Mouse (Mus musculus) MEL (cell line): ENCODE measurements around the gene Aunip. TPM values are rescaled to one million over a fixed set of nuclear protein-coding genes. Genes with fewer than 3 reads are reported as not detected.

Experiments used
- DNase-seq: peaks from one replicate; pipeline ENCODE4 v3.0.0; 2011; ENCODE audit warnings: low read depth, low spot score
- H3K27ac ChIP-seq: 2 replicates; pipeline ENCODE4 v1.5.1; 2012; ENCODE audit warnings: low read depth, mild to moderate bottlenecking, control low read depth, low read length, moderate library complexity; ENCODE audit not compliant: control insufficient read depth
- H3K27me3 ChIP-seq, 2 experiments: fragments of 150-350 bp in 1 of 2; sonication (generic) in 1 of 2; 2 replicates each; pipeline ENCODE4 v1.6.1; 2012; ENCODE audit warnings: low read length in 2 of 2, mild to moderate bottlenecking in 2 of 2, improper control_type of control experiment in 1 of 2, moderate library complexity in 1 of 2; ENCODE audit not compliant: insufficient read depth in 2 of 2, control insufficient read depth in 1 of 2
- H3K36me3 ChIP-seq, 2 experiments: 2 replicates each; pipeline ENCODE4 v1.6.1; 2012 to 2014; ENCODE audit warnings: low read length in 2 of 2, improper control_type of control experiment in 1 of 2, inconsistent platforms in 1 of 2, mild to moderate bottlenecking in 1 of 2; ENCODE audit not compliant: insufficient read depth in 2 of 2, control insufficient read depth in 1 of 2
- H3K4me1 ChIP-seq, 2 experiments: fragments of 150-350 bp in 1 of 2; sonication (generic) in 1 of 2; 2 replicates each; pipeline ENCODE4 v1.6.1; 2012; ENCODE audit warnings: low read length in 2 of 2, improper control_type of control experiment in 1 of 2, mild to moderate bottlenecking in 1 of 2; ENCODE audit not compliant: insufficient read depth in 2 of 2, control insufficient read depth in 1 of 2
- H3K4me3 ChIP-seq, 2 experiments: fragments of 150-350 bp in 1 of 2; sonication (generic) in 1 of 2; 2 replicates each; pipeline ENCODE4 v1.5.1; 2012; ENCODE audit warnings: low read depth in 2 of 2, low read length in 2 of 2, mild to moderate bottlenecking in 2 of 2, moderate library complexity in 2 of 2, control low read depth in 1 of 2, improper control_type of control experiment in 1 of 2; ENCODE audit not compliant: control insufficient read depth in 1 of 2, insufficient read depth in 1 of 2
- H3K79me2 ChIP-seq: 2 replicates; pipeline ENCODE4 v1.6.1; 2012; ENCODE audit warnings: mild to moderate bottlenecking, low read length, moderate library complexity; ENCODE audit not compliant: control insufficient read depth, poor library complexity, insufficient read depth
- H3K9ac ChIP-seq: 2 replicates; pipeline ENCODE4 v1.6.1; 2012; ENCODE audit warnings: low read depth, mild to moderate bottlenecking, control low read depth, low read length, moderate library complexity; ENCODE audit not compliant: control insufficient read depth, poor library complexity, severe bottlenecking
- H3K9me3 ChIP-seq: fragments of 150-350 bp; sonication (generic); replicated peaks from 2 replicates; pipeline ENCODE4 v1.6.1; 2012; ENCODE audit warnings: mild to moderate bottlenecking, low read length, improper control_type of control experiment, moderate library complexity; ENCODE audit not compliant: insufficient read depth
- CHD2 ChIP-seq: IDR thresholded peaks from 2 replicates; pipeline ENCODE4 v1.6.1; 2011; ENCODE audit warnings: low read length, improper control_type of control experiment
- CTCF ChIP-seq, 3 experiments: IDR thresholded peaks in 2 of 3; conservative IDR thresholded peaks in 1 of 3; 2 replicates each; pipeline ENCODE4 v1.5.1; 2011 to 2012; ENCODE audit warnings: low read length in 3 of 3, low read depth in 2 of 3, mild to moderate bottlenecking in 2 of 3, improper control_type of control experiment in 1 of 3, inconsistent platforms in 1 of 3, mixed read lengths in 1 of 3, moderate library complexity in 1 of 3; ENCODE audit not compliant: control insufficient read depth in 1 of 3, insufficient read depth in 1 of 3, poor library complexity in 1 of 3, severe bottlenecking in 1 of 3
- EP300 ChIP-seq, 2 experiments: IDR thresholded peaks; 2 replicates each; pipeline ENCODE4 v1.6.1; 2011; ENCODE audit warnings: improper control_type of control experiment in 2 of 2, low read length in 2 of 2, low read depth in 1 of 2, mild to moderate bottlenecking in 1 of 2
- ETS1 ChIP-seq: IDR thresholded peaks from 2 replicates; pipeline ENCODE4 v1.6.1; 2012; ENCODE audit warnings: low read depth, mild to moderate bottlenecking, inconsistent platforms, low read length, improper control_type of control experiment, moderate library complexity
- GABPA ChIP-seq: IDR thresholded peaks from 2 replicates; pipeline ENCODE4 v1.6.1; 2012; ENCODE audit warnings: low read depth, mild to moderate bottlenecking, inconsistent platforms, low read length, improper control_type of control experiment, moderate library complexity
- GATA1 ChIP-seq: IDR thresholded peaks from 2 replicates; pipeline ENCODE4 v1.6.1; 2011; ENCODE audit warnings: low read depth, low read length, improper control_type of control experiment
- JUND ChIP-seq: IDR thresholded peaks from 2 replicates; pipeline ENCODE4 v1.6.1; 2011; ENCODE audit warnings: low read depth, mild to moderate bottlenecking, improper control_type of control experiment, low read length
- KAT2A ChIP-seq: conservative IDR thresholded peaks from 2 replicates; pipeline ENCODE4 v1.6.1; 2012; ENCODE audit warnings: low read depth, low read length, improper control_type of control experiment, inconsistent platforms
- MAFK ChIP-seq: IDR thresholded peaks from 2 replicates; pipeline ENCODE4 v1.6.1; 2011; ENCODE audit warnings: low read depth, mild to moderate bottlenecking, low read length, improper control_type of control experiment, borderline replicate concordance
- MAX ChIP-seq: IDR thresholded peaks from 2 replicates; pipeline ENCODE4 v1.6.1; 2011; ENCODE audit warnings: low read length, improper control_type of control experiment
- MAZ ChIP-seq: IDR thresholded peaks from 2 replicates; pipeline ENCODE4 v1.6.1; 2012; ENCODE audit warnings: low read depth, mild to moderate bottlenecking, inconsistent platforms, low read length, improper control_type of control experiment
- MEF2A ChIP-seq: IDR thresholded peaks from 2 replicates; pipeline ENCODE4 v1.6.1; 2014; ENCODE audit warnings: low read depth, mild to moderate bottlenecking, inconsistent platforms, low read length, improper control_type of control experiment; ENCODE audit not compliant: poor library complexity, insufficient replicate concordance, severe bottlenecking; ENCODE audit errors: extremely low read depth
- MYB ChIP-seq: IDR thresholded peaks from 2 replicates; pipeline ENCODE4 v1.6.1; 2011; ENCODE audit warnings: mild to moderate bottlenecking, low read depth, low read length, improper control_type of control experiment
- MYC ChIP-seq: IDR thresholded peaks from 2 replicates; pipeline ENCODE4 v1.6.1; 2011; ENCODE audit warnings: low read depth, mild to moderate bottlenecking, low read length, improper control_type of control experiment, moderate library complexity
- NRF1 ChIP-seq: IDR thresholded peaks from 2 replicates; pipeline ENCODE4 v1.6.1; 2014; ENCODE audit warnings: low read depth, mild to moderate bottlenecking, inconsistent platforms, low read length, improper control_type of control experiment, moderate library complexity; ENCODE audit not compliant: poor library complexity, insufficient read depth, severe bottlenecking
- POLR2A ChIP-seq, 2 experiments: IDR thresholded peaks; 2 replicates each; pipeline ENCODE4 v1.6.1; 2011 to 2012; ENCODE audit warnings: low read length in 2 of 2, mild to moderate bottlenecking in 2 of 2, control low read depth in 1 of 2, improper control_type of control experiment in 1 of 2, low read depth in 1 of 2, moderate library complexity in 1 of 2; ENCODE audit not compliant: control insufficient read depth in 1 of 2, insufficient read depth in 1 of 2, poor library complexity in 1 of 2
- RAD21 ChIP-seq: IDR thresholded peaks from 2 replicates; pipeline ENCODE4 v1.6.1; 2011; ENCODE audit warnings: mild to moderate bottlenecking, low read depth, low read length, improper control_type of control experiment
- RCOR1 ChIP-seq: IDR thresholded peaks from 2 replicates; pipeline ENCODE4 v1.6.1; 2012; ENCODE audit warnings: low read depth, mild to moderate bottlenecking, inconsistent platforms, low read length, improper control_type of control experiment
- SIN3A ChIP-seq: IDR thresholded peaks from 2 replicates; pipeline ENCODE4 v1.6.1; 2012; ENCODE audit warnings: low read length, improper control_type of control experiment, inconsistent platforms
- SMC3 ChIP-seq: IDR thresholded peaks from 2 replicates; pipeline ENCODE4 v1.6.1; 2011; ENCODE audit warnings: low read depth, low read length, improper control_type of control experiment
- TBP ChIP-seq: IDR thresholded peaks from 2 replicates; pipeline ENCODE4 v1.8.0; 2011; ENCODE audit warnings: low read depth, low read length, improper control_type of control experiment
- USF2 ChIP-seq, 2 experiments: IDR thresholded peaks; 2 replicates each; pipeline ENCODE4 v1.6.1; 2011 to 2012; ENCODE audit warnings: improper control_type of control experiment in 2 of 2, low read length in 2 of 2, borderline replicate concordance in 1 of 2, inconsistent platforms in 1 of 2, low read depth in 1 of 2, mild to moderate bottlenecking in 1 of 2; ENCODE audit not compliant: insufficient read depth in 1 of 2
- ZC3H11A ChIP-seq: IDR thresholded peaks from 2 replicates; pipeline ENCODE4 v1.6.1; 2012; ENCODE audit warnings: low read depth, mild to moderate bottlenecking, inconsistent platforms, low read length, improper control_type of control experiment
- polyA plus RNA-seq, 2 experiments: library from polyadenylated mRNA; stranded (reverse) in 1 of 2; unstranded in 1 of 2; fragments of >175 nt in 1 of 2; fragments of >200 nt in 1 of 2; gene quantifications; 2 replicates each; pipeline versions ENCODE4 v1.2.1 to v1.2.4; 2012; ENCODE audit warnings: low replicate concordance in 2 of 2, low read depth in 1 of 2; ENCODE audit not compliant: insufficient read length in 2 of 2, insufficient read depth in 1 of 2, missing spikeins in 1 of 2
- total RNA-seq: library from RNA; depleted of rRNA; stranded (reverse); fragments of 300-350 nt; gene quantifications from 2 replicates; pipeline ENCODE4 v1.2.3, GENCODE M21; 2012

The Aunip gene
- total and polyA plus RNA-seq, 3 experiments, result 14.9 to 20.6 TPM; not detected in 1

- H3K27ac ChIP-seq, result no peak overlapping the region
- no peaks in the 10 kb centered on the region for H3K9me3 ChIP-seq
- peaks cover 0 to 6% of the 10 kb centered on the region in 2 experiments; a peak in 1 of 4 replicates for H3K4me1 ChIP-seq
- no peak overlapping the region for H3K4me3 ChIP-seq
- no peak overlapping the region for H3K9ac ChIP-seq
- H3K79me2 ChIP-seq, result no peaks in the 10 kb centered on the region
- H3K27me3 ChIP-seq, result no peaks in the 10 kb centered on the region
- TF ChIP-seq MAZ (no peak), RAD21 (peak; percentile 99), SMC3 (peak; percentile 91), GATA1 (no peak), ZC3H11A (peak; percentile 83), CTCF (IDR thresholded peaks at IDR 0.05 in 2 of 3, conservative IDR thresholded peaks at IDR 0.05 in 1 of 3; ENCODE audit: control insufficient read depth in 1 of 3, insufficient read depth in 1 of 3, low read depth in 2 of 3, low read length in 3 of 3, poor library complexity in 1 of 3, severe bottlenecking in 1 of 3) (peak; percentile 96 to 98 (median 97)), KAT2A (no peak), MYC (no peak), ETS1 (no peak)
- H3K36me3 ChIP-seq, result no peaks in the 10 kb centered on the region
- peak; percentile 90 for DNase-seq
Observed at GRCm38 (mm10) chr4:134543261-134543660, 32.5 kb downstream of the Aunip start.

GRCm38 (mm10) chr4:134546814-134547705 lies 36.3 kb downstream of the Aunip start:
- no peak for DNase-seq
- TF ChIP-seq MEF2A, result no peak
- TF ChIP-seq RAD21, result no peak
- no peak for TF ChIP-seq USF2 (IDR thresholded peaks at IDR 0.05; ENCODE audit: borderline replicate concordance in 1 of 2, insufficient read depth in 1 of 2, low read depth in 1 of 2, low read length in 2 of 2)
- no peak for TF ChIP-seq GABPA
- TF ChIP-seq POLR2A (IDR thresholded peaks at IDR 0.05; ENCODE audit: control insufficient read depth in 1 of 2, insufficient read depth in 1 of 2, low read depth in 1 of 2, low read length in 2 of 2, poor library complexity in 1 of 2), result no peak
- TF ChIP-seq CTCF (IDR thresholded peaks at IDR 0.05 in 2 of 3, conservative IDR thresholded peaks at IDR 0.05 in 1 of 3; ENCODE audit: control insufficient read depth in 1 of 3, insufficient read depth in 1 of 3, low read depth in 2 of 3, low read length in 3 of 3, poor library complexity in 1 of 3, severe bottlenecking in 1 of 3), result no peak
- TF ChIP-seq MYC, result no peak
- no peak for TF ChIP-seq MAX
- TF ChIP-seq NRF1, result no peak
- no peak for TF ChIP-seq MAZ
- no peak for TF ChIP-seq KAT2A
- TF ChIP-seq EP300 (IDR thresholded peaks at IDR 0.05; ENCODE audit: low read depth in 1 of 2, low read length in 2 of 2), result no peak
- TF ChIP-seq MYB, result no peak
- no peak for TF ChIP-seq MAFK
- TF ChIP-seq CHD2, result no peak
- TF ChIP-seq RCOR1, result no peak
- no peak for TF ChIP-seq TBP
- TF ChIP-seq JUND, result no peak
- TF ChIP-seq SIN3A, result no peak
- no peak overlapping the region for H3K27ac ChIP-seq
- no peaks in the 10 kb centered on the region for H3K36me3 ChIP-seq
- H3K9me3 ChIP-seq, result no peaks in the 10 kb centered on the region
- H3K4me1 ChIP-seq, result peaks cover 0 to 12% of the 10 kb centered on the region in 2 experiments; a peak in 1 of 4 replicates
- 0 out of 2 replicates have a peak, but pooled peaks cover 1% of the 10 kb centered on the region for H3K79me2 ChIP-seq
- H3K27me3 ChIP-seq, result no peaks in the 10 kb centered on the region
- no peak overlapping the region for H3K9ac ChIP-seq
- no peak overlapping the region for H3K4me3 ChIP-seq
